ENCODE assay signal across 1 mouse cellular context in the genomic region with DNA sequence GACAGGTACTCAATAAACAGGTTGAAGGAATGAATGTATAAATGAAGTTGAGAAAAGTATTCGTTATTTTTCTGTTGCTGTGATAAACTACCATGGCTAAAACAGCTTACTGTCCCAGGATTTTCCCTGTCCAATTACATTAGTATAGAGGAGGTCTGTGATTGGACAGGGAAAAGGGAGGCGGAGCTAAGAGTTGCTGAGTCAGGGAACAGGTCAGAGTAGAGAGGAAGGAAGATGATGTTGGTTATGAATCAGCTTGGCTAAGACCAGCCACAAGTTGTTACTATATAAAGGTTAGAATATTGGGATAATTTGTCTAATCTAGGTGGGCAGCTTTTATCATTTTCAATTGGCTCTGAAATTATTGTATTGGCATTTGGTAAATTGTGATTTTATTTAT.
TF ChIP-seq lines count a peak whose summit lies in the region.

No protein-coding gene starts in this region.

TF ChIP-seq in MEL, 35 proteins besides CTCF, POLR2A, EP300 and RAD21:
- TF ChIP-seq USF2 (IDR thresholded peaks at IDR 0.05; ENCODE audit: borderline replicate concordance in 1 of 2, insufficient read depth in 1 of 2, low read depth in 1 of 2, low read length in 2 of 2) (no peak), HCFC1 (IDR thresholded peaks at IDR 0.05; ENCODE audit: low read depth, low read length) (no peak)
